Mouse (Mus musculus) thymus, adult 2 months (tissue): Measurements from ENCODE around the gene Mdga1.

Source experiments
- CTCF ChIP-seq: fragments of 200-500 bp; IDR thresholded peaks from 2 replicates; pipeline ENCODE4 v1.5.1; 2012; ENCODE audit warnings: mild to moderate bottlenecking, control low read depth, low read length, moderate library complexity, borderline replicate concordance; ENCODE audit not compliant: control insufficient read depth, poor library complexity, insufficient read depth; ENCODE audit errors: extremely low read depth
- POLR2A ChIP-seq: fragments of 200-500 bp; IDR thresholded peaks from 2 replicates; pipeline ENCODE4 v1.6.1; 2012; ENCODE audit warnings: mild to moderate bottlenecking, low read length, control low read depth, moderate library complexity; ENCODE audit not compliant: control insufficient read depth, poor library complexity, insufficient read depth; ENCODE audit errors: extremely low read depth

DNA sequence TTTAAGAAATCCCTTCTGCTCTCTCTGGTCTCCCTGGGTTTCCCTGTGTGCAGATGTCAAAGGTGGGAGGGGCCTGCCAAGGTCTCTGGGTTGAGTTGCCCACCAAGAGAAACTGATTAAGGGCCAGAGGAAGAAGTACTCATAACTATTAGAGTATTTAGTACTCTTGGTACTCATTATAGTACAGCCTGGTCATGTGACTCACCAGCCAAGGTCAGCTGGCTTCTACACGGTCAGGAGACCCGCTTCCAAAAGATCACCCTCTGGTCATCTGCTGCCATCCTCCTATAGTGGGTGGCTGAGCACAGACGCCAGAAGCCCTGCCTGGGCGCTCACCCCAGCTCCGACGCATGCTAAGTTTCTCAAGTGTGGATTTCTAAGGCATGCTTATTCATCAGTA, 124.9 kb downstream of the Mdga1 start:
- TF ChIP-seq CTCF (no peak), POLR2A (no peak)
